In genomic region chr13:21969816-21970215, GRCm38 (mm10) we compare ENCODE assay signal across 25 mouse cellular contexts. TPM values are rescaled to one million over a fixed set of nuclear protein-coding genes. Genes with fewer than 3 reads are reported as not detected.
DNase-seq lines count a peak whose midpoint lies in the region; ATAC-seq and TF ChIP-seq lines count a peak whose summit lies in the region.
"Had no signal": no experiment of that assay in that cellular context is flagged by ENCODE, and none has a peak within 500 bp of the region (broad histone marks: within the 10 kb centered on the region; RNA-seq: fewer than 3 reads in every experiment).

No protein-coding gene starts in this region.

- TF ChIP-seq CTCF in lung, embryonic 14.5 days (IDR thresholded peaks at IDR 0.05; ENCODE audit: low read depth) = no peak
- TF ChIP-seq CTCF in lung, postnatal 0 days (IDR thresholded peaks at IDR 0.05) = no peak

- no peak overlapping the region for H3K4me3 ChIP-seq in lung, embryonic 14.5 days (ENCODE audit: low read depth, low read length)
- H3K4me3 ChIP-seq in lung, postnatal 0 days (ENCODE audit: low read depth, low read length) = no peak overlapping the region
- no peak overlapping the region for H3K4me3 ChIP-seq in midbrain, embryonic 10.5 days
- H3K4me3 ChIP-seq: embryonic facial prominence, embryonic 13.5 days; embryonic facial prominence, embryonic 15.5 days; erythroblast, embryonic 14.5 days; forebrain, embryonic 10.5 days; forebrain, embryonic 12.5 days had no signal

- no peaks in the 10 kb centered on the region for H3K9me3 ChIP-seq in lung, embryonic 14.5 days (ENCODE audit: low read depth, low read length)
- no peaks in the 10 kb centered on the region for H3K9me3 ChIP-seq in lung, postnatal 0 days (ENCODE audit: low read length)
- H3K9me3 ChIP-seq in midbrain, embryonic 10.5 days (replicated peaks) = no peaks in the 10 kb centered on the region
- H3K9me3 ChIP-seq: embryonic facial prominence, embryonic 13.5 days; embryonic facial prominence, embryonic 15.5 days; forebrain, embryonic 12.5 days had no signal

- H3K36me3 ChIP-seq in lung, embryonic 14.5 days (ENCODE audit: insufficient read depth) = no peaks in the 10 kb centered on the region
- no peaks in the 10 kb centered on the region for H3K36me3 ChIP-seq in lung, postnatal 0 days (ENCODE audit: insufficient read depth, low read length)
- no peaks in the 10 kb centered on the region for H3K36me3 ChIP-seq in midbrain, embryonic 10.5 days
- H3K36me3 ChIP-seq: embryonic facial prominence, embryonic 13.5 days; embryonic facial prominence, embryonic 15.5 days; forebrain, embryonic 10.5 days; forebrain, embryonic 12.5 days had no signal

- no peaks in the 10 kb centered on the region for H3K27me3 ChIP-seq in lung, embryonic 14.5 days (ENCODE audit: insufficient read depth, low read length)
- H3K27me3 ChIP-seq in lung, postnatal 0 days (replicated peaks; ENCODE audit: insufficient read depth, low read length) = no peaks in the 10 kb centered on the region
- H3K27me3 ChIP-seq in midbrain, embryonic 10.5 days (ENCODE audit: low read depth, poor library complexity, severe bottlenecking) = no peaks in the 10 kb centered on the region
- H3K27me3 ChIP-seq: embryonic facial prominence, embryonic 13.5 days; embryonic facial prominence, embryonic 15.5 days had no signal

- peak; percentile 56 for DNase-seq in lung, embryonic 14.5 days
- DNase-seq in lung, postnatal 36 days = no peak
- peak; percentile 13 for DNase-seq in lung, postnatal 0 days (ENCODE audit: low spot score)
- no peak for DNase-seq in lung, postnatal 4 days
- DNase-seq in ZHBTc4 (ENCODE audit: low read depth, low spot score) = peak; percentile 35
- DNase-seq in midbrain, embryonic 10.5 days (ENCODE audit: low spot score) = no peak
- DNase-seq: adrenal gland, adult 2 months; adrenal gland, postnatal 10 days; adrenal gland, postnatal 25 days; cerebellum, adult 11 months; cerebellum, adult 18-20 months; cerebellum, adult 8-10 months; cerebellum, adult 9-11 months; cerebellum, postnatal 14 days; cerebellum, postnatal 36 days; embryo, embryonic 11 days had no signal

- no peak overlapping the region for H3K27ac ChIP-seq in lung, embryonic 14.5 days (ENCODE audit: low read depth)
- H3K27ac ChIP-seq in lung, postnatal 0 days (ENCODE audit: low read length) = no peak overlapping the region
- no peak overlapping the region for H3K27ac ChIP-seq in midbrain, embryonic 10.5 days (replicated peaks)
- H3K27ac ChIP-seq: embryonic facial prominence, embryonic 13.5 days; embryonic facial prominence, embryonic 15.5 days; forebrain, embryonic 10.5 days; forebrain, embryonic 12.5 days had no signal

- no peak overlapping the region for H3K9ac ChIP-seq in lung, embryonic 14.5 days
- H3K9ac ChIP-seq in lung, postnatal 0 days (replicated peaks; ENCODE audit: low read depth) = no peak overlapping the region
- H3K9ac ChIP-seq: embryonic facial prominence, embryonic 13.5 days; embryonic facial prominence, embryonic 15.5 days; forebrain, embryonic 12.5 days had no signal

- H3K4me2 ChIP-seq in lung, embryonic 14.5 days = no peak overlapping the region
- H3K4me2 ChIP-seq in lung, postnatal 0 days (replicated peaks; ENCODE audit: low read depth, low read length) = no peak overlapping the region
- H3K4me2 ChIP-seq: embryonic facial prominence, embryonic 13.5 days; embryonic facial prominence, embryonic 15.5 days; forebrain, embryonic 12.5 days had no signal

- H3K4me1 ChIP-seq in lung, embryonic 14.5 days (ENCODE audit: insufficient read depth) = no peaks in the 10 kb centered on the region
- H3K4me1 ChIP-seq in lung, postnatal 0 days (ENCODE audit: insufficient read depth, low read depth, low read length) = no peaks in the 10 kb centered on the region
- no peaks in the 10 kb centered on the region; the same call in 1 of the 2 replicates for H3K4me1 ChIP-seq in midbrain, embryonic 10.5 days
- H3K4me1 ChIP-seq: embryonic facial prominence, embryonic 13.5 days; forebrain, embryonic 12.5 days had no signal

- no peak for TF ChIP-seq EP300 in lung, postnatal 0 days (IDR thresholded peaks at IDR 0.05)

- ATAC-seq in lung, embryonic 14.5 days (ENCODE audit: insufficient read depth) = no peak
- ATAC-seq in lung, postnatal 0 days = no peak
- ATAC-seq: forebrain, embryonic 14.5 days; forebrain, embryonic 16.5 days had no signal

- WGBS in lung, embryonic 14.5 days = 18% methylated on average over 2 of the region's 2 CpGs
- 17% methylated on average over 2 of the region's 2 CpGs for WGBS in lung, postnatal 0 days
- 66% methylated on average over 2 of the region's 2 CpGs for WGBS in midbrain, embryonic 10.5 days

RNA-seq across cellular contexts. Expression of gene Pom121l2, which starts 11.2 kb away (rescaled TPM):
- 0.12 and 0.26 TPM in 2 replicates for polyA plus RNA-seq in lung, embryonic 14.5 days (2014; fragmentation: Nextera tagmentation; extraction: Ambion mirVana)
- not detected in 2 replicates for polyA plus RNA-seq in lung, postnatal 0 days (2015; fragmentation: Nextera tagmentation; extraction: Ambion mirVana)
- 0.11 TPM in 1 of 2 replicates, not detected in the other for polyA plus RNA-seq in midbrain, embryonic 10.5 days (2016; fragmentation: Nextera tagmentation; extraction: Ambion mirVana)
- polyA plus RNA-seq: adrenal gland, adult 2 months; C2C12; embryonic facial prominence, embryonic 11.5 days; erythroblast, embryonic 14.5 days; forebrain, embryonic 12.5 days; forebrain, embryonic 16.5 days had no signal

RNA-seq across cellular contexts. Expression of gene Zfp184, which starts 24.9 kb away (rescaled TPM):
- polyA plus RNA-seq in lung, embryonic 14.5 days (2014; fragmentation: Nextera tagmentation; extraction: Ambion mirVana) = 16.0 and 16.4 TPM in 2 replicates
- 2.5 and 3.4 TPM in 2 replicates for polyA plus RNA-seq in lung, postnatal 0 days (2015; fragmentation: Nextera tagmentation; extraction: Ambion mirVana)
- 23.8 and 24.8 TPM in 2 replicates for polyA plus RNA-seq in midbrain, embryonic 10.5 days (2016; fragmentation: Nextera tagmentation; extraction: Ambion mirVana)
- polyA plus RNA-seq: erythroblast, embryonic 14.5 days had no signal

RNA-seq across cellular contexts. Expression of gene Prss16, which starts 39.7 kb away (rescaled TPM):
- 1.6 and 2.0 TPM in 2 replicates for polyA plus RNA-seq in lung, embryonic 14.5 days (2014; fragmentation: Nextera tagmentation; extraction: Ambion mirVana)
- polyA plus RNA-seq in lung, postnatal 0 days (2015; fragmentation: Nextera tagmentation; extraction: Ambion mirVana) = 0.62 and 1.1 TPM in 2 replicates
- not detected in 2 replicates for polyA plus RNA-seq in midbrain, embryonic 10.5 days (2016; fragmentation: Nextera tagmentation; extraction: Ambion mirVana)
- polyA plus RNA-seq: erythroblast, embryonic 14.5 days; forebrain, embryonic 12.5 days had no signal

Comparison
In these comparisons a context has a peak if more than half of its experiments do, and no peak if none do; other contexts are left out.
1. DNase-seq: peak in lung, embryonic 14.5 days (single experiment), lung, postnatal 0 days (single experiment) and ZHBTc4 (single experiment); none in lung, postnatal 36 days (single experiment), lung, postnatal 4 days (0 of 2) and midbrain, embryonic 10.5 days (single experiment).